Mouse (Mus musculus) embryonic facial prominence, embryonic 14.5 days (tissue): Measurements from ENCODE around the gene Kif1c. TPM values are rescaled to one million over a fixed set of nuclear protein-coding genes. Genes with fewer than 3 reads are reported as not detected.

Experiments used
- ATAC-seq: fragments of 200-750 bp; cut with Nextera tagmentation; 2 replicates; pipeline ENCODE4 v1.8.0; 2017; ENCODE audit warnings: low read depth, moderate number of reproducible peaks, moderate TSS enrichment
- DNase-seq: peaks from one replicate; pipeline ENCODE4 v3.0.0-alpha.2; 2015; ENCODE audit warnings: low spot score
- H3K27ac ChIP-seq: fragments of 300-500 bp; sonication (generic); replicated peaks from 2 replicates; pipeline ENCODE4 v1.5.1; 2014; ENCODE audit warnings: low read depth, mild to moderate bottlenecking, low read length, moderate library complexity
- H3K27me3 ChIP-seq: fragments of 300-500 bp; sonication (generic); replicated peaks from 2 replicates; pipeline ENCODE4 v1.6.1; 2014; ENCODE audit warnings: low read length; ENCODE audit not compliant: control insufficient read depth, insufficient read depth
- H3K36me3 ChIP-seq: fragments of 300-500 bp; sonication (generic); 2 replicates; pipeline ENCODE4 v1.6.1; 2014; ENCODE audit warnings: low read length, mixed read lengths; ENCODE audit not compliant: control insufficient read depth, insufficient read depth
- H3K4me1 ChIP-seq: fragments of 300-500 bp; sonication (generic); 2 replicates; pipeline ENCODE4 v1.6.1; 2014; ENCODE audit warnings: antibody characterized with exemption, low read length; ENCODE audit not compliant: control insufficient read depth, insufficient read depth
- H3K4me2 ChIP-seq: fragments of 300-500 bp; sonication (generic); 2 replicates; pipeline ENCODE4 v1.6.1; 2014; ENCODE audit warnings: low read depth, mild to moderate bottlenecking, low read length, moderate library complexity, mixed read lengths
- H3K4me3 ChIP-seq: fragments of 300-500 bp; sonication (generic); 2 replicates; pipeline ENCODE4 v1.5.1; 2014; ENCODE audit warnings: low read depth, mild to moderate bottlenecking, low read length
- H3K9ac ChIP-seq: fragments of 300-500 bp; sonication (generic); 2 replicates; pipeline ENCODE4 v1.6.1; 2014; ENCODE audit warnings: low read depth, mild to moderate bottlenecking, low read length, moderate library complexity, mixed read lengths
- H3K9me3 ChIP-seq: fragments of 300-500 bp; sonication (generic); 2 replicates; pipeline ENCODE4 v1.6.1; 2016; ENCODE audit warnings: low read length; ENCODE audit not compliant: control insufficient read depth
- WGBS: fragments of 180-500 bp; shearing (Covaris S2); extraction: QIAGEN DNeasy Blood & Tissue Kit; methylation state at CpG from one replicate; pipeline ENCODE4 v1.1.7; 2014; 5-methylcytosine and 5-hydroxymethylcytosine counted together
- polyA plus RNA-seq: library from polyadenylated mRNA; unstranded; fragments of >200 nt; fragmentation: Nextera tagmentation; extraction: Ambion mirVana; gene quantifications from 2 replicates; pipeline ENCODE4 v1.2.1, GENCODE M21; 2014

The Kif1c gene
- polyA plus RNA-seq, 1 experiment from 2014 or later: 14.8 TPM

DNA sequence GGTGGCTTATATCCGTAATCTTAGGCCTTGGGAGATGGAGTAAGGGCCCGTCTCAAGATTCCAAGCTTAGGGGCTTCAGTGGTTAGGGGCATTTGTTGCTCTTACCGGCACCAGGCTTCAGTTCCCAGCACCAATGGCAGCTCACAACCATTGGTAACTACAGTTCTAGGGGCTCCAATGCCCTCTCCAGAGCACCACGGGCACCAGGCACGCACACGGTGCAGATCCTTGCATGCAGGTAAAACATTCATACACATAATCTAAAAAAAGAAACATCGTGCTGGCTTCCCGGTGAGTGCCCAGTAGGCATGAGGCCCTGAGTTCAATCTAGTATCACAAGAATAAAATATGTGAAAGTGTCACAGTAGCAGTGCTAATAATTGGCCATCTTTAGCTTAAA, 37.2 kb upstream of the Kif1c start:
- no peaks in the 10 kb centered on the region for H3K9me3 ChIP-seq
- peaks cover 14% of the 10 kb centered on the region for H3K4me1 ChIP-seq
- H3K4me3 ChIP-seq: no peak overlapping the region
- 90% methylated on average over 8 of the region's 8 CpGs for WGBS
- H3K4me2 ChIP-seq: no peak overlapping the region
- DNase-seq (no peak), ATAC-seq (no peak)
- peaks cover 63% of the 10 kb centered on the region for H3K36me3 ChIP-seq
- H3K27me3 ChIP-seq: no peaks in the 10 kb centered on the region
- no peak overlapping the region for H3K27ac ChIP-seq
- no peak overlapping the region for H3K9ac ChIP-seq

- H3K9me3 ChIP-seq: no peaks in the 10 kb centered on the region
Observed at GRCm38 (mm10) chr11:70663957-70664356, 36.4 kb upstream of the Kif1c start.

GRCm38 (mm10) chr11:70664741-70665140, 35.6 kb upstream of the Kif1c start:
- Histone ChIP-seq H3K27me3 (no peaks in the 10 kb centered on the region), H3K36me3 (peaks cover 57% of the 10 kb centered on the region), H3K4me2 (no peak overlapping the region), H3K9ac (no peak overlapping the region), H3K4me3 (no peak overlapping the region), H3K4me1 (peaks cover 6% of the 10 kb centered on the region), H3K27ac (no peak overlapping the region), H3K9me3 (no peaks in the 10 kb centered on the region)
- DNase-seq (no peak), ATAC-seq (no peak)
- 92% methylated on average over 9 of the region's 9 CpGs for WGBS

More at GRCm38 (mm10) chr11:70663957-70664356, 36.4 kb upstream of the Kif1c start:
- Histone ChIP-seq H3K27me3 (no peaks in the 10 kb centered on the region), H3K4me2 (no peak overlapping the region), H3K27ac (no peak overlapping the region), H3K9ac (no peak overlapping the region), H3K4me1 (peaks cover 7% of the 10 kb centered on the region), H3K4me3 (no peak overlapping the region), H3K36me3 (peaks cover 63% of the 10 kb centered on the region)
- no peak for DNase-seq
- no peak for ATAC-seq
- WGBS: 96% methylated on average over 5 of the region's 6 CpGs

DNA sequence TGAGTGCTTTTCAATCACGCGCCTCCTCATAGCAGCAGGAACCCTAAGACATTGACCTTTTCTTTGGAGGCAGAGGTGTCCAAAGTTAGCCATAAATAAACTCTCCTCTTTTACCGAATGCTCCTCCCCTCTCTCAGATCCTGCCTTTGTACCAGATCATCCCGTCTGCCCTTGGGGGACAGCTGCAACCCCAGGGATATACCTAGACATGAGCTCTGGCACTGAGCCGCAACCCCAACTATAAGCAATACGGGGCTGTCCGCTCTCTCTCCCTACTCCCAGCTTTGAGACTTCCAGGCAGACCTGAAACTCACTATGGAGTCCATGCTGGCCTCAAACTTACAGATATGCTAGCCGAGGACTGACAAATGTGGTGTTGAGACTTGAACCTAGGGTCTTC, 33.7 kb upstream of the Kif1c start:
- Histone ChIP-seq H3K27me3 (no peaks in the 10 kb centered on the region), H3K4me2 (no peak overlapping the region), H3K9ac (no peak overlapping the region), H3K27ac (no peak overlapping the region), H3K4me1 (peaks cover 10% of the 10 kb centered on the region), H3K4me3 (no peak overlapping the region), H3K36me3 (peaks cover 48% of the 10 kb centered on the region), H3K9me3 (no peaks in the 10 kb centered on the region)
- no peak for DNase-seq
- ATAC-seq: no peak
- WGBS: 95% methylated on average over 8 of the region's 8 CpGs

DNA sequence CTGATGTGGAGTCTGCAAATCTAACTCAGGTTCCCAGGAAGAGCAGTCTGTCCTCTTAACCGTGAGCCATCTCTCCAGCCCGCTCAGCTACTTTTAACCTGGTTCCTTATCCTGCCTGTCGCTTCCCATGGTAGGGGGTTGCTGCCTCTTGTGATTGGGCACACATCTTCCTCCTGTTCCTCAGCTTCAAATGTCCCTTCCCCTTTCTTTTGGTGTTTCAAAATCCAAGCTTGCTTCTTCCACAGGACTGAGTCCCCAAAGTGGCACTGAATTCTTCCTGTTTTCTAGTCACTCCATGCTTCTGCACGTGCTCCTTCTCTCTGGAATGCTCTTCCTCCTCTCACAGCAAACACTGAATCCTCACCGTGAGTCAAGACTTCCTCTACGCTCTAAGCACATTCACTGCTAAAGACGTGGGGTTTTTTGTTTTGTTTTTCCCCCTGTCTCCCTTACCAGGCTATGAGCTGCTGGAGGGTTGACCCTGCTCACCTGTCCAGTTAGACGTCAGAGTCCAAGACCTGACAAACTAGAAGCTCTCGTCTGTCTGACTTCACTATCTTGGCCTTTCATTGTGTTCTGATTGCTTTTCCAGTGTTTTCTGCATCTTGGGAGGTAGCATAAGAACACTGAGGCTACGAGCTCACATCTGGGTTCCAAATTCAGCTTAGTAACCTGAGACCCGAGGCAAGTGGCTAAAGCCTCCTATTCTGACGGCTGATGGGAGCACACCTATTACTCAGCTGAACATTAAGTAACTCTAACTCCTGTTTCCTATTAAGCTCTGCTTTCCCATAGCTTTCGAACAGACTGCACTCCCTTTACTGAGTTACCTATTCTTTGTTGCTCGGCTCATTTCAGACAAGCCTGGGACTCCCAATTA, 32.8 kb upstream of the Kif1c start:
- peak overlapping the region; percentile 62 for H3K4me3 ChIP-seq
- 48% methylated on average over 14 of the region's 14 CpGs for WGBS
- peak overlapping the region; percentile 77 for H3K27ac ChIP-seq
- peaks cover 10% of the 10 kb centered on the region for H3K4me1 ChIP-seq
- ATAC-seq (no peak), DNase-seq (no peak)
- no peaks in the 10 kb centered on the region for H3K9me3 ChIP-seq
- H3K4me2 ChIP-seq: peak overlapping the region; percentile 70
- peak overlapping the region; percentile 65 for H3K9ac ChIP-seq
- peaks cover 40% of the 10 kb centered on the region for H3K36me3 ChIP-seq
- no peaks in the 10 kb centered on the region for H3K27me3 ChIP-seq

- Histone ChIP-seq H3K4me3 (peak overlapping the region; percentile 62), H3K27ac (peak overlapping the region; percentile 77), H3K36me3 (peaks cover 32% of the 10 kb centered on the region), H3K4me2 (peak overlapping the region; percentile 70), H3K9ac (peak overlapping the region; percentile 65), H3K27me3 (no peaks in the 10 kb centered on the region), H3K4me1 (peaks cover 10% of the 10 kb centered on the region), H3K9me3 (no peaks in the 10 kb centered on the region)
- DNase-seq (no peak), ATAC-seq (peak; percentile 59)
- WGBS: 1% methylated on average over 15 of the region's 15 CpGs
Observed at GRCm38 (mm10) chr11:70668335-70668770, 32.0 kb upstream of the Kif1c start.

DNA sequence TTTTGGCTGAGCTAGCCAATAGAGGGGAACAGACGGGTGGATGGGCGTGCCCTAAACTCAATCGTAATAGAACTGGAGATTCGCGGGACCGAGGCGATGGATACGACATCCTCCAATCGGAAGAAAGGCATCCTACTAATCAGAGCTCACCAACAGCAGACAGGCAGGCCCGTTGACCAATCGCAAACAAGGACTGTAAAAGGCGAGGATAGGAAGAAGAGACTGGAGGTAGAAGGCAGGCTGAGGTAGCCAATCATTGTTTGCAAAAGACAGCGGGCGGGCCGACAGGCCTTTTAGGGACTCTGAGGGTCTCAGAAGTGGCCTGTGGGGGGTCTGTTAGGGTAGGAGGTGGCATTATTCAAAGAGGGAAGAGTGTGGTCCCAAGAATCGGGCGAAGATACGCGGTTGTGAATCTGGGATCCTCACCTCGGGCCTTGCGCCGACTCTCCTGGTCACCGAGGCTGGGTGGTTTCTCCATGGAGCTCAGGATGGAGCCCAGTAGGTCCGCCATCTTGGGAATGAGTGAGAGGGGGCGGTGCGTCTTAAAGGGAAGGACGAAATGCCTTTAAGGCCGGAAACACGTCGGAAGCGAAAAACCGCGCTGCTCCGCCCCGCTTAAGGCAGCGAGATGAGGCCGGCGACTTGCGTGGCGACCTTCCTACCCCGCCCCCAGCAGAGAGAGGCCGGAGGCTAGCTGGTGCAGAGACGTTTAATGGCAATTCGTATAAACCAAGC, 31.4 kb upstream of the Kif1c start, which contains the start of gene Spag7:
Gene Spag7, minus strand, starts transcription at position 646 of the 735 bp plus-strand sequence.
- WGBS: under 1% methylated on average over 43 of the region's 44 CpGs
- H3K4me1 ChIP-seq: peaks cover 10% of the 10 kb centered on the region
- no peaks in the 10 kb centered on the region for H3K9me3 ChIP-seq
- H3K4me3 ChIP-seq: peak within 1 kb of the TSS; percentile 62
- H3K27ac ChIP-seq: peak within 1 kb of the TSS; percentile 96
- H3K9ac ChIP-seq: peak within 1 kb of the TSS; percentile 74
- H3K27me3 ChIP-seq: no peaks in the 10 kb centered on the region
- DNase-seq (peak; percentile 100), ATAC-seq (peak; percentile 96)
- H3K36me3 ChIP-seq: peaks cover 33% of the 10 kb centered on the region
- H3K4me2 ChIP-seq: peak within 1 kb of the TSS; percentile 70

DNA sequence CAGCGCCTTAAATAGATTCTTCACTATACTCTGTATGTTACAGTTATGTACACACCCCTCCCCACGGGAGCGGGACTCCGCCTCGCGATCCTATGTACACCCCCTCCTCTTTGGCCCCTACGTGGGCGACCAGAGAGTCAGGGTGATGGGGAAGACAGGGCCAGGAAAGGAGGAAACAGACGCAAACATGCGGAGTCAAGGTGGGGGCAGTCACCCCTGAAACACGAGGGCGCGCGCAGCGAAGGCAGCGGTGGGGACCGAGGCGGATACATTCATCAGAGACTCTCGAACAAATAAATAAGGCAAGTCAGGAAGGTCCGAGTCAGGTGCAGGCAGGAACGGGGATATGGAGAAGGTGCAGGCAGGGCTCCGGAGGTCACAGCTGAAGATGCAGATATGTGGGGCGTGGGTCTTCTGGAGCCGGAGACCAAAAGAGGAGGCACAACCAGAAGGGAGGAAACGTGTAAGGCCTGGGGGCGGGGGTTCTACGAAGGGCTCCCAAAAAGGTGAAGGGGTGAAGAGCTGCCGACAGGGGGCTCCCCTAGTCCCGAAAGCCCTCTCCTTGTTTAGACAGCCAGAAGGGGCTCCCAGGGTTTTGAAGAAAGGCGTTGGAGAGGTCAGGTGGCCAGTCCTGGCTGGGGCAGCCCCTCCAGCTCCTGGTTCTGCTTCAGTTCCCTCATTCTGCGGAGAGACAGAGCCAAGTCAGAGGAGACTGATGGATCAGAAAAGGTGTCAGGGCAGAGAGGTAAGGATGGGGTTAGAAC, 30.6 kb upstream of the Kif1c start:
- H3K27me3 ChIP-seq: no peaks in the 10 kb centered on the region
- ATAC-seq: peak; percentile 15
- 1% methylated on average over 31 of the region's 31 CpGs for WGBS
- H3K27ac ChIP-seq: peak overlapping the region; percentile 96
- peaks cover 32% of the 10 kb centered on the region for H3K36me3 ChIP-seq
- peak; percentile 92 for DNase-seq
- H3K4me3 ChIP-seq: peak overlapping the region; percentile 62
- H3K9me3 ChIP-seq: no peaks in the 10 kb centered on the region
- H3K4me2 ChIP-seq: peak overlapping the region; percentile 70
- peaks cover 10% of the 10 kb centered on the region for H3K4me1 ChIP-seq
- H3K9ac ChIP-seq: peak overlapping the region; percentile 74
